Mouse (Mus musculus) adrenal gland, postnatal 4 days (tissue): ENCODE results near the gene Apol11b. TPM values are rescaled to one million over a fixed set of nuclear protein-coding genes. Genes with fewer than 3 reads are reported as not detected.
"Not testable (repeated sequence)": the region's sequence is repeated elsewhere in the genome, so short reads cannot be mapped to it uniquely, and the experiment has no call there.

Source experiments
- DNase-seq, 2 experiments: peaks; one replicate each; pipeline ENCODE4 v3.0.0; 2021 to 2022; ENCODE audit warnings: low spot score in 2 of 2, mixed read lengths in 2 of 2
- long read RNA-seq, 2 experiments: library from polyadenylated mRNA; stranded (forward); transcript quantifications; one replicate each; pipeline ENCODE4 v2.0.0; 2021
- total RNA-seq, 2 experiments: library from RNA; stranded (reverse); gene quantifications; 2 replicates each; pipeline ENCODE4 v1.2.3; 2021

Apol11b gene
- under 1 TPM; 0.59 to 0.90 TPM for total RNA-seq
- long read RNA-seq, experiment 1 = 0 reads
- long read RNA-seq, experiment 2 = 0 reads

- DNase-seq = not testable (repeated sequence)
Measured at GRCm38 (mm10) chr15:77643176-77643575, at the start of gene Apol11b. Gene Apol11b, minus strand, starts transcription at chr15:77643286.

- not testable (repeated sequence) for DNase-seq
Measured at GRCm38 (mm10) chr15:77691532-77692311, 48.6 kb upstream of the Apol11b start.

GRCm38 (mm10) chr15:77683944-77684343 lies 40.9 kb upstream of the Apol11b start:
- peak; percentile 3 to 6 for DNase-seq

GRCm38 (mm10) chr15:77674081-77674480 lies 31.0 kb upstream of the Apol11b start:
- not testable (repeated sequence) for DNase-seq

- DNase-seq = not testable (repeated sequence)
Measured at GRCm38 (mm10) chr15:77661841-77662240, 18.8 kb upstream of the Apol11b start.

GRCm38 (mm10) chr15:77659773-77660172 lies 16.7 kb upstream of the Apol11b start:
- DNase-seq = not testable (repeated sequence)

- DNase-seq = not testable (repeated sequence)
Measured at GRCm38 (mm10) chr15:77651143-77651542, 8.1 kb upstream of the Apol11b start.

- not testable (repeated sequence) for DNase-seq
Measured at GRCm38 (mm10) chr15:77629822-77630221, 13.3 kb downstream of the Apol11b start.

- not testable (repeated sequence) for DNase-seq
Measured at GRCm38 (mm10) chr15:77628647-77629046, 14.4 kb downstream of the Apol11b start.

- DNase-seq = not testable (repeated sequence)
Measured at GRCm38 (mm10) chr15:77626471-77626870, 16.6 kb downstream of the Apol11b start.

- no peak for DNase-seq
Measured at GRCm38 (mm10) chr15:77624710-77625109, 18.4 kb downstream of the Apol11b start.

GRCm38 (mm10) chr15:77606069-77606468 lies 37.0 kb downstream of the Apol11b start:
- DNase-seq = no peak

GRCm38 (mm10) chr15:77598958-77599357 lies 44.1 kb downstream of the Apol11b start, which contains the start of gene Gm36245:
Gene Gm36245, plus strand, starts transcription at chr15:77599258.
- no peak for DNase-seq

GRCm38 (mm10) chr15:77598429-77598828 lies 44.7 kb downstream of the Apol11b start:
- no peak for DNase-seq

- no peak for DNase-seq
Measured at GRCm38 (mm10) chr15:77595961-77596360, 47.1 kb downstream of the Apol11b start, which contains the start of gene Apol10b. Gene Apol10b, minus strand, starts transcription at chr15:77596125.

GRCm38 (mm10) chr15:77593557-77593956 lies 49.5 kb downstream of the Apol11b start:
- DNase-seq = no peak

- no peak for DNase-seq
Measured at GRCm38 (mm10) chr15:77590881-77591280, 52.2 kb downstream of the Apol11b start.

- DNase-seq = no peak
Measured at GRCm38 (mm10) chr15:77588981-77589380, 54.1 kb downstream of the Apol11b start.

- DNase-seq = no peak
Measured at GRCm38 (mm10) chr15:77587026-77587425, 56.1 kb downstream of the Apol11b start.
